Mouse (Mus musculus) liver, postnatal 0 days (tissue): ENCODE data around the gene Gnb3. TPM values are rescaled to one million over a fixed set of nuclear protein-coding genes. Genes with fewer than 3 reads are reported as not detected.

Experiments
- ATAC-seq: fragments of 200-750 bp; cut with Nextera tagmentation; 2 replicates; pipeline ENCODE4 v1.8.0; 2017; ENCODE audit warnings: mild to moderate bottlenecking, moderate library complexity
- DNase-seq: peaks from one replicate; pipeline ENCODE4 v3.0.0-alpha.2; 2016
- H3K27ac ChIP-seq: fragments of 300-500 bp; sonication (generic); 2 replicates; pipeline ENCODE4 v1.5.1; 2014; ENCODE audit warnings: antibody characterized with exemption, moderate library complexity, mild to moderate bottlenecking, low read depth
- H3K27me3 ChIP-seq: fragments of 300-500 bp; sonication (generic); 2 replicates; pipeline ENCODE4 v1.6.1; 2014; ENCODE audit warnings: low read length, control low read depth, mixed read lengths; ENCODE audit not compliant: insufficient read depth
- H3K36me3 ChIP-seq: fragments of 300-500 bp; sonication (generic); replicated peaks from 2 replicates; pipeline ENCODE4 v1.6.1; 2014; ENCODE audit warnings: mild to moderate bottlenecking, control low read depth, low read length, moderate library complexity, mixed read lengths; ENCODE audit not compliant: insufficient read depth
- H3K4me1 ChIP-seq: fragments of 300-500 bp; sonication (generic); 2 replicates; pipeline ENCODE4 v1.6.1; 2014; ENCODE audit warnings: antibody characterized with exemption, mild to moderate bottlenecking, control low read depth; ENCODE audit not compliant: insufficient read depth
- H3K4me2 ChIP-seq: fragments of 300-500 bp; sonication (generic); 2 replicates; pipeline ENCODE4 v1.6.1; 2014; ENCODE audit warnings: low read depth, mild to moderate bottlenecking, low read length, moderate library complexity, mixed read lengths
- H3K4me3 ChIP-seq: fragments of 300-500 bp; sonication (generic); 2 replicates; pipeline ENCODE4 v1.5.1; 2014; ENCODE audit warnings: low read depth, low read length
- H3K9ac ChIP-seq: fragments of 300-500 bp; sonication (generic); replicated peaks from 2 replicates; pipeline ENCODE4 v1.6.1; 2014; ENCODE audit warnings: mild to moderate bottlenecking, moderate library complexity
- H3K9me3 ChIP-seq: fragments of 300-500 bp; sonication (generic); 2 replicates; pipeline ENCODE4 v1.6.1; 2016; ENCODE audit warnings: mild to moderate bottlenecking, control low read depth, low read length, mixed read lengths
- CTCF ChIP-seq: sonication (generic); IDR thresholded peaks from 2 replicates; pipeline ENCODE4 v1.5.1; 2016; ENCODE audit warnings: antibody characterized with exemption, low read depth
- EP300 ChIP-seq: IDR thresholded peaks from 2 replicates; pipeline ENCODE4 v1.6.1; 2016; ENCODE audit warnings: antibody characterized with exemption, low read depth, mild to moderate bottlenecking
- WGBS: fragments of 180-500 bp; shearing (Covaris S2); extraction: QIAGEN DNeasy Blood & Tissue Kit; methylation state at CpG from one replicate; pipeline ENCODE4 v1.1.7; 2014; ENCODE audit not compliant: insufficient replicate concordance; 5-methylcytosine and 5-hydroxymethylcytosine counted together
- polyA plus RNA-seq: library from polyadenylated mRNA; unstranded; fragments of >200 nt; fragmentation: Nextera tagmentation; extraction: Ambion mirVana; gene quantifications from 2 replicates; pipeline ENCODE4 v1.2.1, GENCODE M21; 2015

Gnb3 gene
- polyA plus RNA-seq, 1 experiment from 2014 or later, result 0.19 TPM

DNA sequence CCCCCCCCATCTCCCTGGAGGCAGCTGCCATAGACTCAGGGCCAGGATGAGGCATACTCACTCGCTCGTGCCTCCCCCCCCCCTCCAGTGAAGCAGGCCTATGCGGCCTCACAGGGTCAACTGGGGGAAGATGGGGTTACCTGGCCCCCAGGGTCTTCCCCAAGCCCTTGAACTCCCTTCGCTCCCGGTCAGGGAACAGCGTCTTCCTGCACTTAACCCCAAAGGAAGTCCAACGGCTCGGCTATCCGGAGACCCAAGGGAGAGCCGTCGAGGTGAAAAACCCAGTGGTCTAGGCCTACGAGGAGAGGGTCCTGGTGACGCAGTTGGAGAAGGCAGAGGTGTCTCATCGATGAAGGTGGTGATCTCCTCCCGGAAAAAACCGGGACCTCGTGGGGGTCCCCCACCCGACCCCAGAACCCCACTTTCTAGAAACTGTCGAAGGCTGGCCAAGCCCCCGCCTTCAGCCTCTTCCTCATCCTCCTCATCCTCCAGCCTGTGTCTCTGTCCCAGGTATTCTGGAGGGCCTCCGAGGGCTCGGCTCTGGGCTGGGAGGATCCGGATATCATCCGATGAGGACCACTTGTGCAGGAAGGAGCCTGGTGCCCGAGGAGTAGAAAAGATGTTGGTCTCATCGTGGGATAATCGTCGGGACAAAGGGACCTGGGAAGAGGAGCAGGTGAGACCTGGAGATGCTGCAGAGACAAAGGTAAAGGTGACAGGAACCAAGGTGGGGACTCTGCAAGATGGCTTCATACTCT is 18.7 kb upstream of the Gnb3 start:
- Histone ChIP-seq H3K27me3 (peaks cover 80% of the 10 kb centered on the region), H3K9ac (no peak overlapping the region), H3K4me1 (peaks cover 11% of the 10 kb centered on the region), H3K4me3 (no peak overlapping the region), H3K9me3 (no peaks in the 10 kb centered on the region), H3K36me3 (no peaks in the 10 kb centered on the region), H3K27ac (no peak overlapping the region), H3K4me2 (no peak overlapping the region)
- DNase-seq (no peak), ATAC-seq (no peak)
- 68% methylated on average over 26 of the region's 28 CpGs for WGBS
- TF ChIP-seq EP300 (no peak), CTCF (no peak)

GRCm38 (mm10) chr6:124857840-124858530 is 17.9 kb upstream of the Gnb3 start:
- Histone ChIP-seq H3K27ac (no peak overlapping the region), H3K36me3 (no peaks in the 10 kb centered on the region), H3K4me2 (peak overlapping the region; percentile 83), H3K9me3 (no peaks in the 10 kb centered on the region), H3K4me3 (peak overlapping the region; percentile 52), H3K4me1 (peaks cover 6% of the 10 kb centered on the region), H3K9ac (no peak overlapping the region), H3K27me3 (peaks cover 72% of the 10 kb centered on the region)
- DNase-seq (no peak), ATAC-seq (no peak)
- no peak for TF ChIP-seq CTCF
- TF ChIP-seq EP300, result no peak
- WGBS, result 32% methylated on average over 26 of the region's 26 CpGs

- peak; percentile 66 for TF ChIP-seq CTCF
- no peak for TF ChIP-seq EP300
- peak within 1 kb of the TSS; percentile 34; the same call in 1 of the 2 replicates for H3K27ac ChIP-seq
- peak; percentile 74 for ATAC-seq
- H3K4me2 ChIP-seq, result peak within 1 kb of the TSS; percentile 83
- DNase-seq, result peak; percentile 72
- H3K27me3 ChIP-seq, result peaks cover 64% of the 10 kb centered on the region
- H3K36me3 ChIP-seq, result no peaks in the 10 kb centered on the region
- under 1% methylated on average over 78 of the region's 86 CpGs for WGBS
- peak within 1 kb of the TSS; percentile 52 for H3K4me3 ChIP-seq
- H3K9me3 ChIP-seq, result no peaks in the 10 kb centered on the region
- peak within 1 kb of the TSS; percentile 64 for H3K9ac ChIP-seq
- H3K4me1 ChIP-seq, result peaks cover 5% of the 10 kb centered on the region; the same call in 1 of the 2 replicates
Observed at GRCm38 (mm10) chr6:124856916-124857839, 17.1 kb upstream of the Gnb3 start, which contains the start of gene P3h3. P3h3 (minus strand) TSS chr6:124857752.

DNA sequence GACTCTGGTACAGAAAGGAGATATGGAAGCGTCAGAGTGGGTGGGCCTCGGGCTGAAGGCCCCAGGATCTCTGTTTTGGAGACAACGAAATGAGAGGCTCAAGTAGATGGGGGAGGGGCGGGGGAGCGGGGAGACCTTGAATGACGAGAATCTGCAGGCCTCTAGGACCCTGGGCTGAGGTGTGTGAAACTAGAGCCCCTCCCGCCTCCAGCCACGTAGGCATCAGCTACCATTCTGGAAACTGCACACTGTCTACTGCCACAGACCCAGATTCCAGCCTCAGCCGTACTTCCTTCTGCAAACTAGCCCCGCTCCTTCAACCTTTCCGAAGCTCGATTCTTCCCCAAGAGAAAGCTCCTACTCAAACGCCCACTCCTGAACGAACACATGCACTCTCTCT is 16.2 kb upstream of the Gnb3 start:
- H3K4me2 ChIP-seq, result no peak overlapping the region
- H3K27ac ChIP-seq, result no peak overlapping the region
- H3K36me3 ChIP-seq, result no peaks in the 10 kb centered on the region
- H3K4me3 ChIP-seq, result no peak overlapping the region
- H3K9ac ChIP-seq, result no peak overlapping the region
- 25% methylated on average over 12 of the region's 14 CpGs for WGBS
- peaks cover 56% of the 10 kb centered on the region for H3K27me3 ChIP-seq
- DNase-seq, result no peak
- H3K4me1 ChIP-seq, result peaks cover 5% of the 10 kb centered on the region; the same call in 1 of the 2 replicates
- TF ChIP-seq EP300 (no peak), CTCF (no peak)
- no peak for ATAC-seq
- no peaks in the 10 kb centered on the region for H3K9me3 ChIP-seq

DNA sequence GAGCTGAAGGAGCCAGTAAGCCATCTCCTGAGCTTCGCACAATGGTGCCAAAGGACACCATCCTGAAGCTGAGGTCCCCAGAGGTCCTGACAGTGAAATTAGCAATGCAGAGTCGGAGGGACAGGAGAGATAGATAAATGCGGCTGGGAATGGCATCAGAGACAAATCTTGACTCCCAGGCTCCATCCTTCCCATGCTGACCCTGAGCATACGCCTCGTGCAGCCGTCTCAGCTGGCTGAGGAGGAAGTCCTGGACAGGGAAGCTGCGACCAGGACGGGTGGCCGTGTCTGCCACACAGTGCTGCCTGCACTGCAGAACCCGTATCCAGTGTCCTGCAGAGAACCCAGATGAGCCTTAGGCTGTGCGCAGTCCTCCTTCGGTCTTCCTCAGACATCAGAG is 14.6 kb upstream of the Gnb3 start:
- H3K9ac ChIP-seq, result no peak overlapping the region
- H3K9me3 ChIP-seq, result no peaks in the 10 kb centered on the region
- H3K27me3 ChIP-seq, result peaks cover 43% of the 10 kb centered on the region
- DNase-seq, result no peak
- H3K4me1 ChIP-seq, result peaks cover 5% of the 10 kb centered on the region; the same call in 1 of the 2 replicates
- no peak for ATAC-seq
- H3K4me3 ChIP-seq, result no peak overlapping the region
- H3K4me2 ChIP-seq, result no peak overlapping the region
- WGBS, result 56% methylated on average over 12 of the region's 12 CpGs
- TF ChIP-seq EP300 (no peak), CTCF (no peak)
- H3K36me3 ChIP-seq, result no peaks in the 10 kb centered on the region
- H3K27ac ChIP-seq, result no peak overlapping the region

- DNase-seq, result no peak
- no peak overlapping the region for H3K4me2 ChIP-seq
- no peak for TF ChIP-seq EP300
- TF ChIP-seq CTCF, result no peak
- no peaks in the 10 kb centered on the region for H3K36me3 ChIP-seq
- H3K4me1 ChIP-seq, result no peaks in the 10 kb centered on the region
- no peak overlapping the region for H3K9ac ChIP-seq
- no peak for ATAC-seq
- peaks cover 6% of the 10 kb centered on the region; the same call in 1 of the 2 replicates for H3K27me3 ChIP-seq
- H3K27ac ChIP-seq, result no peak overlapping the region
- WGBS, result 63% methylated on average over 8 of the region's 8 CpGs
- H3K9me3 ChIP-seq, result no peaks in the 10 kb centered on the region
- H3K4me3 ChIP-seq, result no peak overlapping the region
Observed at GRCm38 (mm10) chr6:124850535-124850934, 10.5 kb upstream of the Gnb3 start.
